Mouse (Mus musculus): ENCODE data around the gene Cep164.

DNA sequence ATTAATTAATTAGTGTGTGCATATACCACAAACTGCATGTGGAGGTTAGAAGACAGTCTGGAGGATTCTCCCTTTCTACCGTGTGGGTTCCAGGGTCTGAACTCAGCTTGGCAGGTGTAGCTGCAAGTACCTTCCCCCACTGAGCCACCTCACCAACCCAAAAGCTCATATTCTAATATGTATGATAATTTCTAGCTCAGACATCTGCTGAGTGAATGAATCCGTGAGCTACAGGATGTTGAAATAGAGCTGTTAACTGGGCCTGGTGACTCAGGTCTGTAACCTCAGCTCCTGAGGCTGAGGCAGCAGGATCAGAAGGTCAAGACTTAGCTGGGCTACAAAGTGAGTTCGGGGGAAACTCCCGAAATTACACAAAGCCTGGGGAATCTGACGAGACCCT, 14.5 kb upstream of the Cep164 start:
- TF ChIP-seq CTCF (IDR thresholded peaks at IDR 0.05) (no peak), EP300 (IDR thresholded peaks at IDR 0.05) (no peak)

Measured in lung, postnatal 0 days (tissue).